Mouse (Mus musculus) heart, postnatal 36 days (tissue): ENCODE results near the gene Nfib. TPM values are rescaled to one million over a fixed set of nuclear protein-coding genes. Genes with fewer than 3 reads are reported as not detected.

Experiments
- DNase-seq, 2 experiments: peaks; one replicate each; pipeline ENCODE4 v3.0.0; 2021 to 2022
- intact Hi-C: fragments of 180-260 bp; cut with DNase I; formaldehyde crosslinking; loops from one replicate; pipeline ENCODE4 v1.15.1; 2025
- total RNA-seq, 2 experiments: library from RNA; stranded (reverse); gene quantifications; 2 replicates each; pipeline ENCODE4 v1.2.3; 2021

Nfib gene
- total RNA-seq, 2 experiments from 2014 or later: 113 to 131 TPM

- DNase-seq: peak; percentile 58 to 67
- intact Hi-C loops: loop anchor here (2.0 kb wide), 1 partner anchor 14 kb away; no protein-coding TSS in a partner anchor
These were observed 174.6 kb downstream of the Nfib start for GRCm38 (mm10) chr4:82530875-82531353.

GRCm38 (mm10) chr4:82528978-82529377 lies 176.6 kb downstream of the Nfib start:
- intact Hi-C loops: no loop called here
- no peak for DNase-seq

- intact Hi-C loops: no loop called here
- no peak for DNase-seq
These were observed 185.6 kb downstream of the Nfib start for GRCm38 (mm10) chr4:82519935-82520334.

GRCm38 (mm10) chr4:82518132-82518531 lies 187.4 kb downstream of the Nfib start:
- no peak for DNase-seq
- intact Hi-C loops: no loop called here

GRCm38 (mm10) chr4:82517311-82517710 lies 188.2 kb downstream of the Nfib start:
- DNase-seq: no peak
- intact Hi-C loops: loop anchor here (2.0 kb wide), 1 partner anchor 13 kb away; no protein-coding TSS in a partner anchor

- no peak for DNase-seq
- intact Hi-C loops: loop anchor here (2.0 kb wide), 1 partner anchor 14 kb away; no protein-coding TSS in a partner anchor
These were observed 189.2 kb downstream of the Nfib start for GRCm38 (mm10) chr4:82516211-82516795.

GRCm38 (mm10) chr4:82514921-82515320 lies 190.6 kb downstream of the Nfib start:
- intact Hi-C loops: no loop called here
- no peak for DNase-seq

GRCm38 (mm10) chr4:82514373-82514772 lies 191.2 kb downstream of the Nfib start:
- no peak for DNase-seq
- intact Hi-C loops: no loop called here

- DNase-seq: no peak
- intact Hi-C loops: no loop called here
These were observed 192.2 kb downstream of the Nfib start for GRCm38 (mm10) chr4:82513426-82513750.

- peak; percentile 99 for DNase-seq
- intact Hi-C loops: no loop called here
These were observed 192.7 kb downstream of the Nfib start for GRCm38 (mm10) chr4:82512743-82513425.

GRCm38 (mm10) chr4:82512335-82512734 lies 193.2 kb downstream of the Nfib start:
- intact Hi-C loops: no loop called here
- peak in 1 of 2 experiments; percentile 47 for DNase-seq

GRCm38 (mm10) chr4:82511524-82511923 lies 194.0 kb downstream of the Nfib start:
- DNase-seq: peak; percentile 57 to 71
- intact Hi-C loops: loop anchor here (1.0 kb wide), 1 partner anchor 26 kb away; no protein-coding TSS in a partner anchor

- DNase-seq: peak; percentile 16 to 49
- intact Hi-C loops: loop anchor here (1.0 kb wide), 1 partner anchor 26 kb away; no protein-coding TSS in a partner anchor
These were observed 194.5 kb downstream of the Nfib start for GRCm38 (mm10) chr4:82511001-82511513.

- intact Hi-C loops: loop anchor here (2.0 to 5.0 kb wide), 3 partner anchors 79 to 442 kb away; no protein-coding TSS in a partner anchor
- DNase-seq: peak; percentile 17 to 48
These were observed 195.8 kb downstream of the Nfib start for GRCm38 (mm10) chr4:82509771-82510170.

GRCm38 (mm10) chr4:82509166-82509767 lies 196.3 kb downstream of the Nfib start:
- intact Hi-C loops: loop anchor here (2.0 to 5.0 kb wide), 3 partner anchors 80 to 442 kb away; no protein-coding TSS in a partner anchor
- DNase-seq: peak in 1 of 2 experiments; percentile 33

GRCm38 (mm10) chr4:82508281-82508687 lies 197.3 kb downstream of the Nfib start:
- DNase-seq: peak; percentile 32 to 55
- intact Hi-C loops: loop anchor here (2.0 to 5.0 kb wide), 3 partner anchors 81 to 441 kb away; no protein-coding TSS in a partner anchor

- DNase-seq: peak; percentile 60 to 72
- intact Hi-C loops: loop anchor here (2.0 to 5.0 kb wide), 4 partner anchors 61 to 440 kb away; no protein-coding TSS in a partner anchor
These were observed 197.8 kb downstream of the Nfib start for GRCm38 (mm10) chr4:82507541-82508280.

GRCm38 (mm10) chr4:82506731-82507331 lies 198.7 kb downstream of the Nfib start:
- DNase-seq: peak; percentile 34 to 81
- intact Hi-C loops: loop anchor here (2.0 to 5.0 kb wide), 3 partner anchors 60 to 440 kb away; no protein-coding TSS in a partner anchor

GRCm38 (mm10) chr4:82506081-82506730 lies 199.3 kb downstream of the Nfib start:
- intact Hi-C loops: loop anchor here (2.0 to 5.0 kb wide), 3 partner anchors 59 to 439 kb away; no protein-coding TSS in a partner anchor

More at GRCm38 (mm10) chr4:82506081-82506730, 199.3 kb downstream of the Nfib start:
- DNase-seq: peak; percentile 94
